Mouse (Mus musculus) R1 (cell line): ENCODE measurements around the gene Eml6.

Experiments used
- DNase-seq: peaks from one replicate; pipeline ENCODE4 v3.0.0-alpha.2; 2018; ENCODE audit warnings: low read depth, low spot score

Eml6 gene

GRCm38 (mm10) chr11:29749468-29749829, 276.4 kb downstream of the Eml6 start:
- DNase-seq: no peak

- peak; percentile 80 for DNase-seq
Measured at GRCm38 (mm10) chr11:29748750-29749467, 276.9 kb downstream of the Eml6 start.

- DNase-seq: no peak
Measured at GRCm38 (mm10) chr11:29747881-29748280, 278.0 kb downstream of the Eml6 start.

GRCm38 (mm10) chr11:29747365-29747764, 278.5 kb downstream of the Eml6 start:
- no peak for DNase-seq

- no peak for DNase-seq
Measured at GRCm38 (mm10) chr11:29746203-29746602, 279.6 kb downstream of the Eml6 start.

- DNase-seq: no peak
Measured at GRCm38 (mm10) chr11:29745513-29745912, 280.3 kb downstream of the Eml6 start.

GRCm38 (mm10) chr11:29744760-29745430, 280.9 kb downstream of the Eml6 start:
- no peak for DNase-seq

GRCm38 (mm10) chr11:29739752-29740151, 286.1 kb downstream of the Eml6 start:
- no peak for DNase-seq

GRCm38 (mm10) chr11:29727901-29728300, 297.9 kb downstream of the Eml6 start:
- DNase-seq: no peak

GRCm38 (mm10) chr11:29725610-29726009, 300.2 kb downstream of the Eml6 start:
- DNase-seq: no peak

- DNase-seq: no peak
Measured at GRCm38 (mm10) chr11:29725167-29725566, 300.7 kb downstream of the Eml6 start.

GRCm38 (mm10) chr11:29724213-29724612, 301.6 kb downstream of the Eml6 start:
- DNase-seq: peak; percentile 69

- no peak for DNase-seq
Measured at GRCm38 (mm10) chr11:29719597-29719996, 306.2 kb downstream of the Eml6 start.

- DNase-seq: peak; percentile 36
Measured at GRCm38 (mm10) chr11:29718541-29718940, 307.3 kb downstream of the Eml6 start.

- DNase-seq: no peak
Measured at GRCm38 (mm10) chr11:29715499-29715898, 310.3 kb downstream of the Eml6 start.

- DNase-seq: peak; percentile 41
Measured at GRCm38 (mm10) chr11:29714789-29715188, 311.0 kb downstream of the Eml6 start.

GRCm38 (mm10) chr11:29714114-29714513, 311.7 kb downstream of the Eml6 start:
- peak; percentile 93 for DNase-seq

GRCm38 (mm10) chr11:29709512-29709911, 316.3 kb downstream of the Eml6 start:
- DNase-seq: peak; percentile 49

- DNase-seq: no peak
Measured at GRCm38 (mm10) chr11:29706845-29707244, 319.0 kb downstream of the Eml6 start.

- DNase-seq: no peak
Measured at GRCm38 (mm10) chr11:29705263-29705662, 320.6 kb downstream of the Eml6 start.

- no peak for DNase-seq
Measured at GRCm38 (mm10) chr11:29702721-29703120, 323.1 kb downstream of the Eml6 start.

GRCm38 (mm10) chr11:29694754-29695153, 331.1 kb downstream of the Eml6 start:
- DNase-seq: no peak
